Mouse (Mus musculus): ENCODE results near the gene Kcnip1. TPM values are rescaled to one million over a fixed set of nuclear protein-coding genes. Genes with fewer than 3 reads are reported as not detected.
A peak's percentile ranks its signal among the peaks of the same experiment; 100 is the strongest.

Kcnip1 gene
- total RNA-seq, 2 experiments from 2014 or later, result not detected

- DNase-seq, result peak; percentile 25 to 34
- intact Hi-C loops (cut with DNase I), result no loop called here
Observed at GRCm38 (mm10) chr11:33607784-33608183, 385.2 kb downstream of the Kcnip1 start.

- DNase-seq, result no peak
- intact Hi-C loops (cut with DNase I), result no loop called here
Observed at GRCm38 (mm10) chr11:33603174-33603573, 389.8 kb downstream of the Kcnip1 start.

- DNase-seq, result no peak
Observed at GRCm38 (mm10) chr11:33598986-33599385, 394.0 kb downstream of the Kcnip1 start, which contains the start of gene D130052B06Rik. Gene D130052B06Rik (plus strand): TSS chr11:33599302.

DNA sequence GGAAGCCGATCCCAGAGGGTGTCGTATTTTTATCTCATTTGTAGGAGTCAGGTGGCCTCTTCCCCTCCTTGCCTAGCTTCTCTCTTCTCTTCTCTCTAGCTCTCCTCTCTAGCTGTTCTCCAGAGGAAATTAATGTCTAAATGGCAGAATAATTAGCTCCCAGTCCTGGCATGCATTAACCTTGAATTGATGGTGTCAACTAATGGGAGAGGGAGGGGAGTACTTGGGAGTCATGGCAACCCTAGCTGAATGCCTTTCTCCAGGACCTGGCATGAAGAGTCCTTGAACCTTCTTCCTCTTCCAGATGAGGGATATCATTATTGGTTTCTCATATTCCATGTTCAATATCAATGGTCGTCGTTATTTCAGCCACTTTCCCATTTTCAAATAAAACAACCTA lies 396.3 kb downstream of the Kcnip1 start:
- no peak for DNase-seq

More at GRCm38 (mm10) chr11:33598986-33599385, 394.0 kb downstream of the Kcnip1 start, which contains the start of gene D130052B06Rik:
- intact Hi-C loops (cut with DNase I), result no loop called here

GRCm38 (mm10) chr11:33592826-33593225 lies 400.1 kb downstream of the Kcnip1 start:
- intact Hi-C loops (cut with DNase I), result no loop called here

More for the DNA sequence above, 396.3 kb downstream of the Kcnip1 start:
- intact Hi-C loops (cut with DNase I), result no loop called here

GRCm38 (mm10) chr11:33590771-33591170 lies 402.2 kb downstream of the Kcnip1 start:
- intact Hi-C loops (cut with DNase I), result no loop called here
- no peak for DNase-seq

More at GRCm38 (mm10) chr11:33592826-33593225, 400.1 kb downstream of the Kcnip1 start:
- no peak for DNase-seq

DNA sequence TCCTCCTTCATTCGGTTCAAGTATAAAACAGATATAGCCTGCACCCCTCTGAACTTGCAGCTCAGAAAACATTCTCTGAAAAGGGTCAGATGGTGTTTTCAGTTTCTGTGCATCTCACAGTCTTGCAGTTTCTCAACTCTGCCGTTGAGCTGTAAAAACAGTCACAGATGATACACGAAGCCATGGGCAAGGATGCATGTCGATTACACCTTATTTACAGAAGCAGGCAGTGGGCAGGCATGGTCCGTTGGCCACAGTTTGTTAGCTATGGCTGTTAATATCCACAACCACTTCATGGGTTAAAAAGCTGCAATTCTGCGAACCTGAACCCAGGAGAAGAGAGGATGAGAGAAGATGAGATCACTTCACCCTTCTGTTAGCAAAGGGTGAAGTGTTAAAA lies 406.3 kb downstream of the Kcnip1 start:
- DNase-seq, result no peak

GRCm38 (mm10) chr11:33579621-33580020 lies 413.3 kb downstream of the Kcnip1 start:
- intact Hi-C loops (cut with DNase I), result no loop called here
- DNase-seq, result no peak

More for the DNA sequence above, 406.3 kb downstream of the Kcnip1 start:
- intact Hi-C loops (cut with DNase I), result no loop called here

Other genes with a start within 250 kb of the Kcnip1 start
- gene Kcnmb1, start 30.1 kb downstream of the Kcnip1 start, total RNA-seq (2021), result 1 to 10 TPM in 1 of 2 experiments, under 1 TPM in 1; 0.99 to 1.2 TPM
- 1 to 10 TPM; 1.6 to 2.2 TPM for gene Lcp2, start 53.8 kb upstream of the Kcnip1 start, total RNA-seq (2021)
- not detected for gene 4930469K13Rik, start 105.4 kb upstream of the Kcnip1 start, total RNA-seq (2021)
- gene Foxi1, start 214.9 kb upstream of the Kcnip1 start, total RNA-seq (2021), result not detected